Mouse (Mus musculus): ENCODE data around the gene Gm20671.

DNA sequence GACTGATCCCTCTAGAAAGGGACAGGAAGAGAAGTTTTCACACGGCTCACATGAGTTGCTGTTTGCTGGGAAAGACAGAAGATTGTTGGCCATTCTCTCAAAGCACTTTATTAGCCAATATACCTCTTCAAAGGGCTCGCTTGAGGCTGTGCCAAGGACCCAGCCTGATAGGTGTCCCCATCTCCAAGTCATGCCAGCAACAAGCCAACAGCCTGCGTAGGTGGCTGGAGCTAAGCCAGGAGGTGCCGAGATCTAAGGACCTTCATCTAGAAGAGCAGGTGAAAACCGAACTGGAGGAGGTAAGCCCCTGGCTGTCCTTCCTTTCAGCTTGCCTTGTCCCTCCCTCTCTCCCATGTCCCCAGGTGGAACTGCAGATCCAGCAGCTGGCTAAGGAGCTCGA, 91.1 kb downstream of the Gm20671 start:
- TF ChIP-seq CTCF (IDR thresholded peaks at IDR 0.05; ENCODE audit: borderline replicate concordance, insufficient read depth, low read length) (no peak), POLR2A (IDR thresholded peaks at IDR 0.05; ENCODE audit: low read depth, low read length) (no peak)
